Mouse (Mus musculus) megakaryocyte-erythroid progenitor cell, adult 5 weeks (primary cell): ENCODE data around the gene Gm9049. TPM values are rescaled to one million over a fixed set of nuclear protein-coding genes. Genes with fewer than 3 reads are reported as not detected.

Source experiments
- polyA plus RNA-seq: library from polyadenylated mRNA; stranded (reverse); fragments of >175 nt; gene quantifications from 2 replicates; pipeline ENCODE4 v1.2.3, GENCODE M21; 2012

Gene Gm9049
- not detected in 2 replicates for polyA plus RNA-seq

DNA sequence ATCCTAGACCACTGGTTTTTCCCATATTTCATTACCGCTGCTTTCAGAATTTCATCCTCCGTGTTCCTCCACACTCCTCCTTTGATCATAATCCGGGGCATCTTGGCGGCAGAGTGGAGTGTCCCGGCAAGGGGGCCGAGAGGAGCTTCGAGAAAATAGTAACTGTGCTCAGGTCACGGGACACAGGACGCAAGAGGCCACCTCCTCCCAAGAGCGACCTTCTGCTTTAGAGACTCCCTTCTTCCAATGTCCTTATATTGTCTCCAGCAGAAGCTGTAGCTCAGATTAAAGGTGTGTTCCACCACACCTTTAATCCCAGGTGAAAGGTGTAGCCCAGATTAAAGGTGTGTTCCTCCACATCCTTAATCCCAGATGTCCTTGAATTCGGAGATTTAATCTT is at the start of gene Gm9049:
Gm9049 (minus strand) TSS at position 101 of the 400 bp plus-strand sequence.

DNA sequence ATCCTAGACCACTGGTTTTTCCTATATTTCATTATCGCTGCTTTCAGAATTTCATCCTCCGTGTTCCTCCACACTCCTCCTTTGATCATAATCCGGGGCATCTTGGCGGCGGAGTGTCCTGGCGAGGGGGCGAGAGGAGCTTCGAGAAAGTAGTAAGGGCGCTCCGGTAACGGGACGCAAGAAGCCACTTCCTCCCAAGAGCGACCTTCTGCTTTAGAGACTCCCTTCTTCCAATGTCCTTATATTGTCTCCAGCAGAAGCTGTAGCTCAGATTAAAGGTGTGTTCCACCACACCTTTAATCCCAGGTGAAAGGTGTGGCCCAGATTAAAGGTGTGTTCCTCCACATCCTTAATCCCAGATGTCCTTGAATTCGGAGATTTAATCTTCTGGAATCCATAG is 5.3 kb downstream of the Gm9049 start, which contains the start of gene Gm9048:
Gm9048 (minus strand) TSS at position 101 of the 400 bp plus-strand sequence.

DNA sequence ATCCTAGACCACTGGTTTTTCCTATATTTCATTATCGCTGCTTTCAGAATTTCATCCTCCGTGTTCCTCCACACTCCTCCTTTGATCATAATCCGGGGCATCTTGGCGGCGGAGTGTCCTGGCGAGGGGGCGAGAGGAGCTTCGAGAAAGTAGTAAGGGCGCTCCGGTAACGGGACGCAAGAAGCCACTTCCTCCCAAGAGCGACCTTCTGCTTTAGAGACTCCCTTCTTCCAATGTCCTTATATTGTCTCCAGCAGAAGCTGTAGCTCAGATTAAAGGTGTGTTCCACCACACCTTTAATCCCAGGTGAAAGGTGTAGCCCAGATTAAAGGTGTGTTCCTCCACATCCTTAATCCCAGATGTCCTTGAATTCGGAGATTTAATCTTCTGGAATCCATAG is 10.8 kb downstream of the Gm9049 start, which contains the start of gene Gm9046:
Gm9046 (minus strand) TSS at position 101 of the 400 bp plus-strand sequence.

DNA sequence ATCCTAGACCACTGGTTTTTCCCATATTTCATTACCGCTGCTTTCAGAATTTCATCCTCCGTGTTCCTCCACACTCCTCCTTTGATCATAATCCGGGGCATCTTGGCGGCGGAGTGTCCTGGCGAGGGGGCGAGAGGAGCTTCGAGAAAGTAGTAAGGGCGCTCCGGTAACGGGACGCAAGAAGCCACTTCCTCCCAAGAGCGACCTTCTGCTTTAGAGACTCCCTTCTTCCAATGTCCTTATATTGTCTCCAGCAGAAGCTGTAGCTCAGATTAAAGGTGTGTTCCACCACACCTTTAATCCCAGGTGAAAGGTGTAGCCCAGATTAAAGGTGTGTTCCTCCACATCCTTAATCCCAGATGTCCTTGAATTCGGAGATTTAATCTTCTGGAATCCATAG is 16.2 kb downstream of the Gm9049 start, which contains the start of gene Gm9045:
Gm9045 (minus strand) TSS at position 101 of the 400 bp plus-strand sequence.

DNA sequence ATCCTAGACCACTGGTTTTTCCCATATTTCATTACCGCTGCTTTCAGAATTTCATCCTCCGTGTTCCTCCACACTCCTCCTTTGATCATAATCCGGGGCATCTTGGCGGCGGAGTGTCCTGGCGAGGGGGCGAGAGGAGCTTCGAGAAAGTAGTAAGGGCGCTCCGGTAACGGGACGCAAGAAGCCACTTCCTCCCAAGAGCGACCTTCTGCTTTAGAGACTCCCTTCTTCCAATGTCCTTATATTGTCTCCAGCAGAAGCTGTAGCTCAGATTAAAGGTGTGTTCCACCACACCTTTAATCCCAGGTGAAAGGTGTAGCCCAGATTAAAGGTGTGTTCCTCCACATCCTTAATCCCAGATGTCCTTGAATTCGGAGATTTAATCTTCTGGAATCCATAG is 21.6 kb downstream of the Gm9049 start, which contains the start of gene Gm9044:
Gm9044 (minus strand) TSS at position 101 of the 400 bp plus-strand sequence.

DNA sequence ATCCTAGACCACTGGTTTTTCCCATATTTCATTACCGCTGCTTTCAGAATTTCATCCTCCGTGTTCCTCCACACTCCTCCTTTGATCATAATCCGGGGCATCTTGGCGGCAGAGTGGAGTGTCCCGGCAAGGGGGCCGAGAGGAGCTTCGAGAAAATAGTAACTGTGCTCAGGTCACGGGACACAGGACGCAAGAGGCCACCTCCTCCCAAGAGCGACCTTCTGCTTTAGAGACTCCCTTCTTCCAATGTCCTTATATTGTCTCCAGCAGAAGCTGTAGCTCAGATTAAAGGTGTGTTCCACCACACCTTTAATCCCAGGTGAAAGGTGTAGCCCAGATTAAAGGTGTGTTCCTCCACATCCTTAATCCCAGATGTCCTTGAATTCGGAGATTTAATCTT is 27.0 kb downstream of the Gm9049 start, which contains the start of gene Gm9040:
Gm9040 (minus strand) TSS at position 101 of the 400 bp plus-strand sequence.

Other genes starting within 250 kb of the Gm9049 start
- gene Mdm1, start 212.3 kb downstream of the Gm9049 start, polyA plus RNA-seq = 13.0 and 24.8 TPM in 2 replicates
- gene Il22, start 149.2 kb downstream of the Gm9049 start, polyA plus RNA-seq = not detected in 2 replicates
- not detected in 2 replicates for gene Gm32717, start 113.3 kb downstream of the Gm9049 start, polyA plus RNA-seq
- gene Gm32802, start 95.4 kb downstream of the Gm9049 start, polyA plus RNA-seq = not detected in 2 replicates
- gene Iltifb, start 59.1 kb downstream of the Gm9049 start, polyA plus RNA-seq = not detected in 2 replicates
- not detected in 2 replicates for gene Gm9040, start 27.1 kb downstream of the Gm9049 start, polyA plus RNA-seq
- not detected in 2 replicates for gene Gm9044, start 21.7 kb downstream of the Gm9049 start, polyA plus RNA-seq
- gene Gm9045, start 16.3 kb downstream of the Gm9049 start, polyA plus RNA-seq = not detected in 2 replicates
- gene Gm9046, start 10.8 kb downstream of the Gm9049 start, polyA plus RNA-seq = not detected in 2 replicates
- gene Gm9048, start 5.4 kb downstream of the Gm9049 start, polyA plus RNA-seq = not detected in 2 replicates
- gene Ifng, start 86.9 kb upstream of the Gm9049 start, polyA plus RNA-seq = 0.14 and 0.22 TPM in 2 replicates